Mouse (Mus musculus): Measurements from ENCODE around the gene Csf2ra. TPM values are rescaled to one million over a fixed set of nuclear protein-coding genes. Genes with fewer than 3 reads are reported as not detected.
"Not testable (repeated sequence)": the region's sequence is repeated elsewhere in the genome, so short reads cannot be mapped to it uniquely, and the experiment has no call there.

The Csf2ra gene
- total RNA-seq (2021) (10 to 100 TPM; 24.5 to 29.1 TPM), polyA plus RNA-seq (2012; rRNA removed) (401 and 465 TPM in 2 replicates)
- long read RNA-seq, transcript Csf2ra-201 (12 exons, 1,849 nt), result major isoform, 10 of 38 reads
- long read RNA-seq, partial matches to known transcripts, result 13 of 38 reads
- long read RNA-seq, other reads (novel, unspliced or antisense), result 14 of 38 reads

DNA sequence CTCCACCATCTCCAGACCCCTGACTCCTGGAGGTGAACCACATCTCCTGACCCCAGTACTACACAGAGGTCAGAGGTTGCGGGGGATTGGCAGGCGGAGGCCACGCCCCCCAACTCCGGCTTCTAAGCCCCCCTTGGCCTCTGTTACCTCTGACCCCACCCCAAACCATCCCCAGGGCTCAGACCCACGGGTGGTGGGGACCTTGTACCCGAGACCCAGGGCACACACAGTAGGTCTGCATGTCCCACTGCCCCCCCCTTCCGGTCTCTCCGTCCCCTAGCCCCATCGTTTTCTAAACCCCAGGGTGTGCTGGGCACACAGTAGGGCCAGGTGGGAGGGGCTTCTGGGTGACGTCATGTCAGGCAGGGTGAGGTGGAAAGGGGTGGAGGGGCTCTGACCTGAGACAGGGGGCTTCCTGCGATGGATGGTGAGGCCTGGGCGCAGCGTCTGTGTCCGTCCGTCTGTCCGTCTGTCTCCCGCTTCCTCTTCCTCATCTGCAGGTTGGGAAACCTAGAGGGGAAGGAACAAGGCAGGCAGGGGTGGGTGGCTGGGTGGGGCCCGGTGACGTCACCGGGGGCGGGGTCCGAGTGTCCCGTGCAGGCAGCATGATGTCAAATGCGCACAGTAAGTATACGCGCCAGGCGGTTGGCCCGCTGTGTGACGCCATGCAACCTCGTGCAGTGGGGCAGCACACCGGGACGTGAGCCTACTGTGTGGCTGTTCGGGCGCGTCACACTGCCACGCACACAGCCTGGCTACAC is at the start of gene Csf2ra:
Csf2ra (minus strand) TSS at position 489 of the 761 bp plus-strand sequence.
- peak; percentile 29 for DNase-seq

DNA sequence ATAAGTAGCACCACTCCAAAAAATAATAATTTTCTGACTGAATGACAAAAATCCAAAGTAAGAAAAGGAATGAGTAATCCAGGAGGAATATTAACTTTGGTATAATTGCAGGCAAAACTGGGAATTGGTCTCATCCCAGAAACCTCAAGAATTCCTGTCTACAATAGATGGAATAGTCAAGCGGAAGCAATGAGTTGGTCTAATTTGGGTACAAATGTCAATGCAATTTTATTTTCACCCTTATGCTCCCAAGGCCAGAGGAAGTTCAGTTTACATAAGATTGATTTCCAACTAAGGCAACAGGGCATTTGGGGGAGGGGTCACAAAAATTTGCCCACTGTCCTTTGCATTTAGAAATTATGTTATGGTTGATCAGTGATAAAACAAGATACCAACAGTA is 47.2 kb upstream of the Csf2ra start:
- no peak for DNase-seq

DNA sequence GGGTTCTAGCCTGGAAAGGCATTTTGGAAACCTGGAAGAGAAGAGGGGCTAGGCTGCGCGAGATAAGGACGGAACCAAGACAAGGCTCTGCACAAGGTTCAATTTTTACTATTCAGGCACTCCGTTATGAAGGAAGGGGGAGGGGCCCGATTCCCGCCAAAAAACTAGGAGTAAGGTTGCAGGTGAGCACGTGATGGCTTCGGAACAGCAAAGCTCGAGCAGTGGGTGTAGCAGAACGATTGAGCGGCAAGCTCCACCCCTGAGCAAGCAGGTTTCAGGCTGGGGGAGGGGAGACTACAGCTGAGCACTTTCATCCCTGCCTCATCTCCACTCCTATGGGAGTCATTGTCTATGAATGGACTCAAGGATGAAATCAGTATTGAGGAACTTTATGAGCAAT is 40.9 kb upstream of the Csf2ra start:
- DNase-seq, result not testable (repeated sequence)

DNA sequence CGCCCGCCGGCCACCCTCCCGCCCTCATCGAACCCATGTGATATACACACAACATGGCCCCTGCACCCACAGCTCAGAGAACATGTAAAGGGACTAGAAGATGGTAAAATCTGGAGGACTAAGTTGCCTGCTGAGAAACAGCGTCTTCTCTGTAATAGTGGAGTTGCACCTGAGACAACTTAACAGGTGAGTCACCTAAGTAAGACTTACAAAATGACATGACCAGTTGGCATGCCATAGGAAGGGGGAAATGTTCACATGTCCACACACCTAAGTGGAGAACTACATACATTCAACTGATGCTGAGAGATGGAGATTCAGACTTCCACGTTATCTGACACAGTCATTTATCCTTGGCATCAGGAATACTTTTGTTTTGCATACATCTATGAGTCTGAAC is 38.9 kb upstream of the Csf2ra start:
- DNase-seq, result no peak

DNA sequence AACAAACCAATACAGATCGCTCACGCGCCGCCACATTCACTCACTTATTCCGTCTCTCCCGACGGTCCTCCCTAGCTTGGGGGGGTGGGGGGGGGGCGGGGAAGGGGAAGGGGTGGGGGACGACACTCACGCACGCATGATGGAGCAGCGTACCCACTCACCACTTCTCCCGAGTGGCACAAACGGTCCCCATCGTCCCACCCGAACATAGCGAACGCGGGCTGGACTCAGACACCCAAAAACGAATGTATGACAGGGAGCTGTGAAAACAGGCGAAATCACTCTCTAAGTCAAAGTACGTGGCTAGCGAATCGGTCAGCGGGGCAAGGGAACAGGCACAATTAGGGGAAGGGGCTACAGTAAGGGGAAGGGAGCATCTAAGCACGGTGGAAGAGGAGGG is 38.4 kb upstream of the Csf2ra start:
- peak; percentile 50 for DNase-seq

DNA sequence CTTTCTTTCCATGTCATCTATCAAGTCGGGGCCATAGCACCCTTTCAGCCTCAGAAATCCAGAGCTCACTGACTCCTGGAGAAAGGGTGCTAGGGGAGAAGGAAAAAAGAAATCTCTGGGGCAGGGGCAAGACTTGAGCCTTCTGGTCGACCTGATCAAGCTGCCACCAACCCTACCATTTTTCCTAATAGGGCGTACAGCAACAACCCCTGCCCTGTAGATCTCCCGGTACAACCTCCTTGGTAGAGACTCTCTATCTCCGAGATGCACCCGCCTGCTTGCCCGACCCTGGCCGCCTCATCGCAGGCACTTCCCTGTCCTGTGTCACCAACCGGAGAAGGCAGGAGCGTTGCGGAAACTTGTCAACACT is 38.0 kb upstream of the Csf2ra start:
- DNase-seq, result peak; percentile 41

DNA sequence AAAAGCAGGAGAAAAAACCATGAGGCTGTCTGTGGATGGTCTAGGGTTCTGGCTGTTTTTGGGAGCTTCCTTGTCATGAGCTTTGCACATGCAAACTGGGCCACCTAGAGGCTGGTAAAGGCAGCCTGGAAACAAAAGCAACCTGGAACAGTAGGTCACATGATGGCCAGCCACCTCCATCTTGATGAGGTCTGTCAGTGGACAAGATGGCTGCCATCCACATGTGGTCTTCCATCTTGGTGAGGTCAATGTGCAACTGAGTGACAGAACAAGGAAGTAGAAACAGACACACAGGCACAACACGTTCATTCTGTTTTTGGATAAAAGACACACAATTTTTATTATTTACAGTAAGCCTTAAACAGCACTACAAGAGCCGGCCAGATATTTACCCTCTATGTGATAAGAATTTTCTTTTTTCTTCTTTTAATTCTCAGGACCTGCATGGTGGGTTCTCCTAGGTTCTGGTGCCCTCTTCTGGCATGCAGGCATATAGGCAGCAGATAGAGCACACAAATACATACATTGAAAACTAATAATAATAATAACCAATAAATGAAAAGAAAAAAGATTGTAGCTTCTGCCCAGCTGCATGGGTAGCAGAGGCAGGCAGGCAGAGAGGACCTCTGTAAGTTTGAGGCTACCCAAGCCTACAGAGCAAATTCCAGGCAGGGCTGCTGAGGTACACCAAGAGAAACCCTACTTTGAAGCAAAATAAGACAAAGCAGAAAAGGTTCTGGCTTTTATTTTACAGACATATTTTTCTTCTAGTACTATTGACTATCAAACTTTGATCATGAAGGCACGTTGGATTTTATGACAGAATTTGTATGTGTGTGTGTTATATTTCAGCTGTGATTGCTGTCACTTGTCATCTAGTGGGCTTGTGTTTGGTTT is 37.4 kb upstream of the Csf2ra start:
- peak; percentile 84 for DNase-seq

DNA sequence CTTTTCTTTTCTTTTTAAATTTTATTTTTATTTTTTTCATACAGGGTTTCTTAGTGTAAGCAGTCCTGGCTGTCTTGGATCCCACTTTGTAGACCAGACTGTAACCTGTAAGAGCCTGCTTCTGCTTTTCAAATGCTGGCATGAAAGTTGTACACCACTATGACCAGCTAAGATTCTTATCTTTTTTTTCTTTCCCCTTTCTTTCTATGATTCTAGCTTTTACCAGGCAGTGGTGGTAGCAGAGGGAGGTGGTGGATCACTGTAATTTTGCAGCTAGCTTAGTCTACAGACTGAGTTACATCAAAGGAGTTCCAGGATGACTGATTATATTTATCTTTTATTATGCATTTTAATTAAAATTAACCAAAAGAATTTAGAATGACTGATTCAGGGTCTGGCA is 36.7 kb upstream of the Csf2ra start:
- DNase-seq, result no peak

DNA sequence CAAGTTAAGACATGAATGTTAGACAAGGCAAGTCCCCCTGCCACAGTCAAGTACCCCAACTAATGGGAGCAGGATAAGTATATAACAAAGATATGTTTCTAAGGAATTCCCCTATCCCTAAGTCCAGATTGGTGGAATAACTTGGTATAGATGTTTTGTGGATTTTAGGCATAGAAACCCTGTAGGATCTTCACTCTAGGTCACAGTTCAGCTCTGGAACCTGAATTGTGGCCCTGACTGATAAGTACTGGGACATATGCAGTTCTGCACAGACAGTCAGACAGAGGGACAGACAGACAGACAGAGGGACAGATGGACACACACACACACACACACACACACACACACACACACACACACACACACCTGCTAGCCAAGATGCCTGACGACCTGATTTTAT is 36.0 kb upstream of the Csf2ra start:
- DNase-seq, result no peak

DNA sequence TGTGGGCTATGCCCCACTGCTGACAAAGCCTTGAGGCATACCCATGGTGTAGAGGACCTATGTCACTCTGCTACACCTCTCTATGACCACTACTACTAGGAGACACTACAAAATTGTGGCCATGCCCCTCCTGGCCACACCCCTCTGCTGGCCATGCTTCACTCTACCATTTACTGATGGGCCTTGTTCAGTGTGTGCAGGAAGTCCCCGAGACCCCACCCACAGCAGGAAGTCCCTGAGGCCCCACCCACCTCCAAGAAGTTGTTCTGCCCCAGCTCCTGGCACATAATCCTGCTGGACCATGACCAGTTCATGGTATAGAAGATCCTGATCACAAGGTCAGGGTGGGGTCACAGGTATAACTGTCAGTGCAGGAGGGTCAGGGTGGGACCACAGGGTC is 33.0 kb upstream of the Csf2ra start:
- DNase-seq, result no peak

DNA sequence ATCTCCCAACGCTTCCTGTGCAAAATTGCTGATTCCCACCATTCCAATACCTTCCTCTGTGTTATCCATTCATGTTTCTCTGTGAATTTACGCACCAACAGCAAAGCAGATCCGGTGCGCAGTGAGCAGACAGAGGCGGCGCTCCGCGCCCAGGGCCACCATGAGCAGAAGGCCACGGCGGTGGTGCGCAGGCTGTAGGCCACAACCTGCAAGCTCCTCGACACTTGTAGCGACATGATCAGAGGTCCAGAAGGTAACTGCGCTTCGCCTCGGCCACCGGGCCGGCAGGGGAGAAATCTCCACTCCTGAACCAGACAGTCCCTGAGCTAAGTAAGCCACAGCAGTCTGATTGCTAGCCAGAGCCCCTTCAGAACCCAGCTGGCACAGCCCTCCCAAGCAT is 29.5 kb upstream of the Csf2ra start:
- DNase-seq, result no peak

DNA sequence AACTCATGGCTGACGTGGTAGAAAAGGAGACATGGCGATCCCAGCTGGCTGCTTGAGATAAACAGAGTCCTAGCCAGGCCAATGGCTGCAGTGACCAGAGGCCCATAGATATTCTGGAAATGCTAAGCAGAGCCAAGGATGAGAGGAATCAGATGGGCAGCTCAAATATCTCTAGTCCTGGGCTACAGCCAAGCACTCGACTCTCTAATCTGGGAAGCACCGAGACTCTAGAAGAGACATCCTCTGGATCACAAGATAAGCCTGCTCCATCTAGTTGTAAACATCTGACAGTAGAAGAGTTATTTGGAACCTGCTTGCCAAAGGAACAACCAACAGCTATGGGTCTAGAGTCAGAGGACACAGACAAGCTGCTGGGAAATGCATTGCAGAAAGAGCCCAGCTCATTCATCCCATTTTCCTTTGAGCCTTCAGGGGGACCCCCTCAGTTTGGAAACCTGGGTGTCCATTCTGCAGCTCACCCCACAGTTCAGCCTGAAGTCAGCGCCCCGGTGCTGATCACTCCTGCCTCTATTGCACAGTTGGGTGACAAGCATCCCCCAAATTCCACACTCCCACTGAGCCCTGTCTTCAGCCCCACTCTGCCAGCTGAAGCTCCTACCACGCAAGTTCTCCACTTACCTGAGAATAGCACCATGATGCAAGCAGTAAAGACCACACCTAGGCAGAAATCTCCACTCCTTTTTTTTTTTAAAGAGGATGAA is 28.1 kb upstream of the Csf2ra start:
- DNase-seq, result no peak

DNA sequence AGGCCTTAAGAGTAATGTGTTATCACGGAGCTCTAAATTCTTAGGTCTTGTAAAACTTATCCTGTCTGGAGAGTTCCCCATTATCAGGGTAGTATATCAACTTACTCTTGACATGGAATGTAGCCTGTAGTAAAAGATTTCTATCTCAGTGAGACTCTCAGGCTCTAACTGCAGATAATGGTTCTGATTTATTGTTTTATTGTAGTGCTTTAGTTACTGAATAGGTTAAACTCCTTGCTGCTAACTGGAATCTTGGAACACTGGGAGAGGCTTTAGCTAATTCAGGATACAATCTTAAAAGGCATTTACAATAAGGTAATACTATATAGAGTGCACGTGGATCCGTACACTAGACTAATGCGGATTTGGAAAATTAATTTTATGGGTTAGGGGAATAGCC is 19.1 kb upstream of the Csf2ra start:
- DNase-seq, result not testable (repeated sequence)

DNA sequence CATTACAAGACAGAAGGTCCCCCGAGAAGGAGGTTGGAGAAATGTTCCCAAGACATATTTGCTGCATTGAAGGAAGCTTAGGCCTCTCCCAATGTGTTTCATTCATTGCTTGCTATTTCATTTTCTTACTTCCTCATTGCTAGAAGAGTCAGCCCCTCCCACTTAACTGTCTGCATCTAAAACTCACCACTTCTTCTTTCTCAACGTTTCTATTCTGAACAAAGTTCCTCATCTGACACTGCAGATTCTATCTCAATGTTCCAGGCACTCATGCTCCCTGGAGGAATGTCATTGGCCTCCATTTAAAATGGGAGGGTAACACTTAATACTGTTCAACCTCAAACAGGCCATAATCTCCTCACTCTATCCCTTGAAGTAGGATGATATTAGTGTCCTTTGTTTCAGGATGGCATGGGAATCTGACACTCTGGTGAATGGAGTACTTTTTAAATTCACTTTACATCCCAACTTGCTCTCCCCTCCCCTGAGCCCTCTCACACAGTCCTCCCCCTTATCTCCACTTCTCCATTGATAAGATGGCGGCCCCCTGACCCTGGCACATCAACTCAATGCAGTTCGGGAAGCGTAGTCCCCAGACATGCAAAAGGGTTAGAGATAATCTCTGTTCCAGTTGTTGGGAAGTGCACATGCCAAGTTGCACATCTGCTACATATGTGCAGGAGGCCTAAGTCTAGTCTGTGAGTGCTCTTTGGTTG is 16.6 kb upstream of the Csf2ra start:
- DNase-seq, result no peak

DNA sequence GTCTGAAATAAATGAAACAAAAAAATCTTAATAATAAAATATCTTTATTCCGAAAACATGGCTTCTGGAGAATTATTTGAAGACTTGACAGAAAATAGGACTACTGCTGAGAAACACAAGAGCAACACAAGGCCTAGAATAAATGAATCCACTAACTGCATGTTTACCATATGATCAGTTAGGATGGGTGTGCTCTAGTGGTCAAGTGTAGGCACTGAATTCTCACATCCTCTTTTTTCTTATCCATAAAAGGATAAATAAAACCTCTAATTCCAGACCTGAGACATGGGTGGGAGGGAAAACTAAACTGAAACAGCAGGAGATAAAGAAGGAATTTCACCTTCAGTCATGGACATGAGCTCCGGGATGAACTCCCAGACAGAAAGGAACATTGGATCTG is 9.7 kb upstream of the Csf2ra start:
- DNase-seq, result no peak

DNA sequence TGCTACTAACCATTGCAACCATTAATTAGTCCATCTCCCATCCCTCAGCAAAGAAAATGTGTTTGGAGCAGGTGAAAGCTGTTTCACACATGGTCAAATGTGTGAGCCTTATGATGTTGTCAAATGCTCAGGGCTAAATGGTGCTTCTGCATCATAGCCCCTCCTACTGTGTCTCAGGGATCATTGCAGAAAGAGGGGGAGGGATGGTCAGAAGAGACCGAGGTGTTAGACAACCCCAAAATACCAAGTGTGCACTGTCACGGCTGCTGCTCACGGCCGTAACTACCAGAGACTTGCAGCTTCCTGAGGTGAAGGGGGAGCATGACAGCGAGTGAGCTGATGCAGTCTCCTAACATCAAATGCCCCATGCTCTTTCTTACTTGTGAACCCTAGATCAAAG is 6.3 kb upstream of the Csf2ra start:
- DNase-seq, result no peak

DNA sequence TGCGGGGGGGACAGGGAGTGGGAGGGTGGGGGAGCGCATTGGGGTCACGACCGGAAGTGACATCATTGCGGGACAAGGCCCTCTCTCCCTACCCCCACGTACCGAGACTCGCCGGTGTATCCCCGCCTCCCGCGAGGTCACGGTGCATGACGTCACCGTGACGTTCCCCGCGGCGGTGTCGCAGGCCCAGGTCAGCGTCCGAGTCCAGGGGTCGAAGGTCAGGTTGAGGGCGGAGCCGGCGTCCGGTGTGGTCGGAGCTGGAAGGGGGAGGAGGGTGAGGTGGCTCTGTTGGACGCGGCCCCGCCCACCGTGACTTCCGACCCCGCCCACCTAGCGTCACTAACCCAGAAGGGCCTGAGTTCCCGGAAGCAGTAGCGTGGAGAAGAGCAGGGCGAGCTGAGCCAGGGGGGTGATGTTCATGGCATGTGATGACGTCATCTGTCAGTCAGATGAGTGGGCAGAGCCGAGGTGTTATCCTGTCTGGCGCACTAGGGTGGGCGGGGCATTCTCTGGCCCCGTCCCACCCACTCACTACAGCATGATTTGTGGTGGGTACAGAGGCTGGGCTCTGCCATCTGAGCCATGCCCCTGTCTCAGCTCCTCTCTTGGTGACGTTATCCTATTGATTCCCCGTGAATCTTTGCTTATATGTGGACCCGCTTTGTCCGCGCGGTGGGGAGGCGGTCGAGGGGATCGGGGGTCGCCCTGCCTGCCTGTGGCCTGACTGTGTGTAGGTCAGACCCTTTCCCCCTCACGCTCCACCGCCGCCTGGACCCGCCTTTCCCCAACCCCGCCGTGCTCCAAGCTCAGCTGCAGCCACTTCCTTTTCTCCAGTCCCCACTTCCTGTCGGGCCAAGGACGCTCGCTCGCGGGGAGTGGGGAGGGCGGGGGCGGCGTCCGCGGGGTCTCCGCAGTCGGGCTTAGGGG is 1.0 kb downstream of the Csf2ra start:
- peak; percentile 90 for DNase-seq

DNA sequence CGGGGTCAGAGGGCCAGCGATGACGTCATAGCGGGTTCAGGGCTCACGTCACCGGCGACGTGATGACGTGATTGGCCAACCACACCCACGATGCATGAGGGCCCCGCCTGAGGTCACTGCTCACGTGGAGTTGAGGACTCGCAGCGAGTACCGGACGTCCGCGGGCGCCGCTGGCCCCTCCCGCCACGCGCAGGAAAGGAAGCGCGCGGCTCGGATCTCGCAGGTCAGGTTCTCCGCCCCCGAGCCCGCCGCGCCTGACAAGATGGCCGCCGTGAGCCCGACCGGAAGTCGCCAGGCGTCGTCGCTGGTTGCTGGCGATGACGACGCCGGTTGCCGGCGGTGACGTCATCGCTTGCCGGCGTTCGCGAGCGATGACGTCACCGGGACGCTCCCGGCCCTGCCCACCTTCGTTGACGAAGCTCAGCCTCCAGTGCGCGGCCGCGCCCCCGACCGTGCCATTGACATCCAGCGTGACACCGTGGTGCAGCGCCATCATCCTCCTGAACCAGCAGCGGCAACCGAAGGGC is 1.8 kb downstream of the Csf2ra start:
- DNase-seq, result peak; percentile 78

DNA sequence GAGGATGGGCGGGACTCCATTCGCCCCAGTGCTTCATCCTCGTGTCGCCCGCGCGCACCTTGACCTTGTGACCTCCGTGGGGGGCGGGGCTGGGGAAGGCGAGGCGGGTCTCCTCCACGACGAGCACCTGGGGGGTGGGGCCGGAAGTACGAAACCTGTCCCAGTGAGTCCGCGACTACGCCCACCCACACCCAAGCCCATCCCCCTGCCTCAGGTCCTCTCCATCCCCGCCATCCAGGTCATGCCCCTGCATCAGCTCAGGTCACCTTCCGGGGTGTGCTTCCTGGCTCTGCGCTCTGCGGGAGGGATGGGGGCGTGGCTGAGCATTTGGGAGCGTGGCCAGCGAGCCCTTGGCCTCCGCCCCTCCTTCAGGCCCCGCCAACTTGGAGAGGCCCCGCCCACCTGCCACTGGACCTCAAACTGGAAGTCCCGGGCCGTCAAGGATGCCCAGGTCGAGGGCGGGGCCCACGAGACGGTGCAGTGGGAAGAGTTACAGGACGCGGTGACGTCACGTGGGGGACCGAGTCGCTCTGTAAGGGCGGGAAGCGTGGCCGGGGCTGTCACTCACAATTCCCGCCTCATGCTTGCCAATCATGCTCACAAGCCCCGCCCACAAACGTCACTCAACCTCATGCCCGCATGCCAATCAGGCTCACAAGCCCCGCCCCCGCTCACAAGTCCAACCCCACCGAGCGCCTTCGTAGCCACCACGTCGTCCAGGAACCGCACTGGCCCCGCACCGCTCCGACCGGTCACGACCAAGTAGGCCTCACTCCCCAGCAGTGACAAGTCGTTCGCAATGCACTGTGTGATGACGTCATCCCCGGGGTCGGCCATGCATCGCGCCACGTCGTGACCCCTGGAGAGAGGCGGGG is 2.5 kb downstream of the Csf2ra start:
- DNase-seq, result peak; percentile 84
